Mouse (Mus musculus): ENCODE measurements around the gene Hmga1b. TPM values are rescaled to one million over a fixed set of nuclear protein-coding genes. Genes with fewer than 3 reads are reported as not detected.
A peak's percentile ranks its signal among the peaks of the same experiment; 100 is the strongest.
"Not testable (repeated sequence)": the region's sequence is repeated elsewhere in the genome, so short reads cannot be mapped to it uniquely, and the experiment has no call there.

Hmga1b gene
- polyA plus RNA-seq, 1 experiment from 2014 or later = 5.4 TPM

DNA sequence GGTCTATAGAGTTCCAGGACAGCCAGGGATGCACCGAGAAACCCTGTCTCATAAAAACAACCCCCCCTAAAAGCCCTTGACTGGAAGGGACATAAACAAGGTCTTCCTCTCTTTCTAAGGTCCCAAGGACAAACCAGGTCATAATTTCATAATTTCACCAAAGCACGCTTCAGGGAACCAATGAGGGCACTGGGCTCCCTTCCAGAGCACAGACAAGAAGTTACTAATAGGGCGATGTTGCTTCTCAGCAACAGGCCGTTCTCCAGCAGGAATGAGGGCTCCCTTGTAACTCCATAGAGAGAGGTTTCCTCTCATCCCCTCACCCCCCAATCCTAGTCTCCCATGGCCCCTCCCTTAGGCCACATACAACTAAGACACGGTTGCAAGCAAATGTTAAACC is 21.6 kb upstream of the Hmga1b start:
- Histone ChIP-seq H3K4me2 (replicated peaks) (no peak overlapping the region), H3K27ac (replicated peaks) (no peak overlapping the region), H3K9ac (replicated peaks) (no peak overlapping the region), H3K4me1 (no peaks in the 10 kb centered on the region), H3K36me3 (no peaks in the 10 kb centered on the region), H3K4me3 (no peak overlapping the region), H3K9me3 (no peaks in the 10 kb centered on the region), H3K27me3 (peaks cover 8% of the 10 kb centered on the region)
- 92% methylated on average over 5 of the region's 5 CpGs for WGBS
- no peak for ATAC-seq (ENCODE audit: low FRiP score, low read depth)

DNA sequence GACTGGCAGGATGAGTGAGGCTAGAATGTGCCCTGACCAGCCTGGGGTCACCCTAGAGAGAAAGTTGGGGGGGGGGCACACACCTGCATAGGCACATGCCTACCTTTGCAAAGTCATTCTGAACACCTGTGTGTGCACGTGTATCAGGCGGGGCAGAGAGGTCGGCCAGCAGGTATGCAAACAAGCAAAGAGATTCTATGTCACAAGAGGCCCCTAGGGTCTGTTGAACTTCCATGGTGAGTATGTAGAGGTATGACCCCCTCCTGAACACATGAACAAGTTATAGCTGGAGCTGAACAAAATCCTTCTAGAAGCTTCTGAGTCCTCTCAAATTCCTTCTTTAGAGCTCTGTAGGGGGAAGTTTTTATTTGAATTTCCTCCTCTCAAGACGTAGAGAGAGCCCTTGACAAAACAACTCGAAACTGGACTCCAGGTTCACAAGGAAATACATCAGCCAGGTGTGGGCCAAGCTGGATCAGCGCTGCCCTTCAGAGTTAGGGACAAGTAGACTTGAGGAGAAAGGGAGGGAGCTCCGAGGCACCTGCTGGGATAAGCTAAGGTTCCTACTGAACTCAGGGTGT is 18.4 kb upstream of the Hmga1b start:
- no peak overlapping the region for H3K27ac ChIP-seq (replicated peaks)
- 79% methylated on average over 7 of the region's 7 CpGs for WGBS
- ATAC-seq (ENCODE audit: low FRiP score, low read depth) = no peak
- H3K27me3 ChIP-seq = peaks cover 8% of the 10 kb centered on the region
- H3K4me3 ChIP-seq = no peak overlapping the region
- no peaks in the 10 kb centered on the region for H3K4me1 ChIP-seq
- no peaks in the 10 kb centered on the region for H3K9me3 ChIP-seq
- no peaks in the 10 kb centered on the region for H3K36me3 ChIP-seq
- no peak overlapping the region for H3K4me2 ChIP-seq (replicated peaks)
- no peak overlapping the region for H3K9ac ChIP-seq (replicated peaks)

- Histone ChIP-seq H3K9me3 (no peaks in the 10 kb centered on the region), H3K4me1 (no peaks in the 10 kb centered on the region), H3K36me3 (no peaks in the 10 kb centered on the region), H3K4me3 (no peak overlapping the region), H3K9ac (replicated peaks) (no peak overlapping the region), H3K27me3 (no peaks in the 10 kb centered on the region; the same call in 1 of the 2 replicates), H3K4me2 (replicated peaks) (no peak overlapping the region), H3K27ac (replicated peaks) (no peak overlapping the region)
- WGBS = 87% methylated on average over 4 of the region's 4 CpGs
- no peak for ATAC-seq (ENCODE audit: low FRiP score, low read depth)
Measured at GRCm38 (mm10) chr11:120747974-120748373, 14.6 kb upstream of the Hmga1b start.

DNA sequence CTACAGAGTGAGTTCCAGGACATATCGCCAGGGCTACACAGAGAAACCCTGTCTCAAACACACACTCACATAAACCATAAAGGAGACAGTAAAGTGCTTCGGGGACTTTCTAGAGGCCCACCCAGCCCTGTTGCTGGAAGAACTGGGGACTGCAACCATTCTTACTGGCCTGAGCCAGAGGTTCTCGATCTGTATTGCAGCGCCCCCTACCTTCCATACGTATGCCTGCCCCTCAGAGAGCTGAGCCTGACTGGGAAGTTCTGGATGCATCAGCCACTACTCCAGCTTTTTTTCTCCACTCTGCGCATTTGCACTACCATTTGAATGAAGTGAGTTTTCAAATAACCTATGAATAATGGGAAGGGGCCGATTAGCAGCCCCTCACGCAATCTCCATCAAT is 13.2 kb upstream of the Hmga1b start:
- 63% methylated on average over 8 of the region's 8 CpGs for WGBS
- Histone ChIP-seq H3K4me1 (no peaks in the 10 kb centered on the region), H3K27me3 (no peaks in the 10 kb centered on the region; the same call in 1 of the 2 replicates), H3K4me2 (replicated peaks) (no peak overlapping the region), H3K27ac (replicated peaks) (no peak overlapping the region), H3K9me3 (no peaks in the 10 kb centered on the region), H3K4me3 (no peak overlapping the region), H3K9ac (replicated peaks) (no peak overlapping the region), H3K36me3 (no peaks in the 10 kb centered on the region)
- no peak for ATAC-seq (ENCODE audit: low FRiP score, low read depth)

DNA sequence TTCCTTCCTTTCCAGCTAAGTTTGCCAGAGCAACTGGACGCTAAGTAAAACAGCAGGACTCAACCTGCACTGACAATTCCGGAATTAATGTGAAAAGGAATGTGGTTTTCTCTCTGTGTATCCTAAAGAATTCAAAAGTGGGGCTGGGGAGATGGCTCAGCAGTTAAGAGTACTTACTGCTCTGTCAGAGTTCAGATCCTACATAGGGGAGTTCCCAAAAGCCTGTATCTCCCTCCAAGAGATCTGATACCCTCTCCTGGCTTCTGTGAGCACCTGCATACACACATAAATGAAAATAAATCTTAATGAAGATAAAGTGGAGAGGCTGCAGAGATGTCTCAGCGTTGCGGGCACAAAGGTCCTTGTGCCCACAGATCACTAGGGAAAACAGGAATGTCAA is 11.0 kb upstream of the Hmga1b start:
- Histone ChIP-seq H3K27me3 (no peaks in the 10 kb centered on the region), H3K27ac (replicated peaks) (no peak overlapping the region), H3K4me2 (replicated peaks) (no peak overlapping the region), H3K36me3 (no peaks in the 10 kb centered on the region), H3K9me3 (no peaks in the 10 kb centered on the region), H3K4me1 (no peaks in the 10 kb centered on the region), H3K9ac (replicated peaks) (no peak overlapping the region), H3K4me3 (no peak overlapping the region)
- no peak for ATAC-seq (ENCODE audit: low FRiP score, low read depth)
- WGBS = 76% methylated on average over 4 of the region's 4 CpGs

DNA sequence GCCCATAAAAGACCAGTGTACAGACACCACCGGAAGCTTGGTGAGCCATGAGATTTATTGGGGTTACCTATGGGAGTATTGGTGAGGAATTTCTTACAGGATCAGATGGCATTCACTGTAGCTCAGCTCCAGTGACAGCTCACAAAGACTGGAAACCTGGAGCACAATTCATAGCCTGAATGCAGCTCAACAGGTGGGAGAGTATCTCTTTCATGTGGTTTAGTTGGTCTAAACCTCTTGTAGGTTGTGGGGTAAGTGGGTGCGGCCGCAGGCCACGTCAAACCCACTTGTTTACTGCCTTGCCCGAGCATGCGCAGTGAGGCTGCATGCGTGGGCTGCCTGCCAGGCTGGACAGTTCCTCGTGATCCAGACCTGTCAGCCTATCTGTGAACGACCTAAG is 2.4 kb upstream of the Hmga1b start:
- no peaks in the 10 kb centered on the region for H3K4me1 ChIP-seq
- no peak overlapping the region for H3K4me2 ChIP-seq (replicated peaks)
- H3K27ac ChIP-seq (replicated peaks) = no peak overlapping the region
- H3K9me3 ChIP-seq = peaks cover 15% of the 10 kb centered on the region
- H3K27me3 ChIP-seq = peaks cover 20% of the 10 kb centered on the region
- no peak overlapping the region for H3K4me3 ChIP-seq
- no peaks in the 10 kb centered on the region for H3K36me3 ChIP-seq
- 92% methylated on average over 9 of the region's 9 CpGs for whole genome bisulfite sequencing
- H3K9ac ChIP-seq (replicated peaks) = no peak overlapping the region
- ATAC-seq (ENCODE audit: low FRiP score, low read depth) = no peak

DNA sequence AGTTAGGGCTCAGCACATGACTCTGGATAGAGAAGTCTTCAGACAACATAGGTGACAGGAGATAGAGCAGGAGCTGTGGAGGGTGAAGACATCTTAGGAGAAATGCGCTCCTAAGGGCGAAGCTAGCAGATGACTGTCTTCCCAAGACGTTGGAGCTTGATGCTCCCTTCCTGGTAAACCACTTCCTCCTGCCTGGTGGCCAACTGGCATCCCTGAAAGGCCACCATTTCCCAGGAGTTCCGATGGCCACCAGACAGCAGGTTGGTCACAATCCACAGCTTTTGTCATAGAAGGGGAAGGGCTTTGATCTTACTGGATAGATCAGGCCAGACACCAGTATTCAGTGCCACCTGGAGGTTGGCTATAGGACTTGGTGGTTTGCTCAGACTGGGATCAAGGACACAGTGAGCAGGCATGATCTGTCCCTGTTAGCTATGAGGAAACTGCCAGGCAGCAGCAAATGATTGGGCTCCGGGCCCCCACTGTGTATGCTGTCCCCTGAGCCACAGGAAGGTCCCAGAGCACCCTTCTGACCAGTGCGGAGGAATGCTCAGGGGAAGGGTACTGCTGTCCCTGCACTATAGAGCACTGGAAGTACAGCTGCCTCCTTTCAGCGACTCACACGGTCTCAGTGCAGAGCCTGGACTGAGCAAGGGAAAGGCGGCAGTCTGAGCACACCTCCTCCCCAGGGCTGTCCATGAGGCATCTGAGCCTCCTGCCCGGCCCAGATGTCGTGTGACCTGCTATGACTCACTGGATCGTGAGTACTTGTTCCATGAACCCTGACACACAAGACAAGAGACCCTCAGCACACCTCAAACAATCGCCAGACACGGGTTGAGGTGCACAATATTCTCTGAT is 553 bp upstream of the Hmga1b start:
- Histone ChIP-seq H3K4me1 (no peaks in the 10 kb centered on the region), H3K27me3 (peaks cover 20% of the 10 kb centered on the region), H3K4me3 (no peak overlapping the region), H3K27ac (replicated peaks) (no peak overlapping the region), H3K4me2 (replicated peaks) (no peak overlapping the region), H3K9ac (replicated peaks) (no peak overlapping the region), H3K9me3 (peaks cover 15% of the 10 kb centered on the region), H3K36me3 (no peaks in the 10 kb centered on the region)
- no peak for ATAC-seq (ENCODE audit: low FRiP score, low read depth)
- WGBS = 73% methylated on average over 14 of the region's 14 CpGs

- peak overlapping the region; percentile 26; the same call in 1 of the 2 replicates for H3K4me2 ChIP-seq (replicated peaks)
- not testable (repeated sequence) for ATAC-seq (ENCODE audit: low FRiP score, low read depth); H3K36me3 ChIP-seq; H3K9me3 ChIP-seq; H3K9ac ChIP-seq (replicated peaks); H3K4me3 ChIP-seq; H3K4me1 ChIP-seq; H3K27ac ChIP-seq (replicated peaks)
- peaks cover 20% of the 10 kb centered on the region for H3K27me3 ChIP-seq
- WGBS = 8% methylated on average over 4 of the region's 23 CpGs
Measured at GRCm38 (mm10) chr11:120763121-120763999, 766 bp downstream of the Hmga1b start.

- H3K4me1 ChIP-seq; H3K4me2 ChIP-seq (replicated peaks); H3K9me3 ChIP-seq; H3K4me3 ChIP-seq; H3K36me3 ChIP-seq; H3K9ac ChIP-seq (replicated peaks); ATAC-seq (ENCODE audit: low FRiP score, low read depth); H3K27ac ChIP-seq (replicated peaks): not testable (repeated sequence)
- WGBS = 82% methylated on average over 5 of the region's 7 CpGs
- peaks cover 15% of the 10 kb centered on the region for H3K27me3 ChIP-seq
Measured at GRCm38 (mm10) chr11:120767023-120767422, 4.4 kb downstream of the Hmga1b start.

DNA sequence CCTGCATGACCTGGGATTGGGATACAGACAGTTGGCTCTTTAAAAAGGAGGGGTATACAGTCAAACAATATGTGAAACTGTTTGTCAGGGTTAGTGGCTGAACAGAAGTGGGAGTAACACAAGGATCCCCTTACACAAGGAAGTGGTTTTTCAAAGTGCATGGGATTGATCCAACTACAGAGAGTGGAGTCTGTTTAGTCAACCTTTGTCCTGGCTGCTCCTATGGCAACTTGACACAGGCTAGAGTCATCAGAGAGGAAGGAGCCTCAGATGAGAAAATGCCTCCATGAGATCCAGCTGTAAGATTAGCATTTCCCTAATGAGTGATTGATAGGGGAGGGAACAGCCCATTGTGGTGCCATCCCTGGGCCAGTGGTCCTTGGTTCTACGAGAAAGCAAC is 5.6 kb downstream of the Hmga1b start:
- no peak overlapping the region for H3K4me3 ChIP-seq
- peaks cover 5% of the 10 kb centered on the region for H3K27me3 ChIP-seq
- H3K4me2 ChIP-seq (replicated peaks) = no peak overlapping the region
- no peak overlapping the region for H3K27ac ChIP-seq (replicated peaks)
- no peak overlapping the region for H3K9ac ChIP-seq (replicated peaks)
- no peaks in the 10 kb centered on the region for H3K36me3 ChIP-seq
- WGBS = 63% methylated on average over 1 of the region's 1 CpGs
- H3K9me3 ChIP-seq = no peaks in the 10 kb centered on the region
- H3K4me1 ChIP-seq = no peaks in the 10 kb centered on the region
- ATAC-seq (ENCODE audit: low FRiP score, low read depth) = no peak

DNA sequence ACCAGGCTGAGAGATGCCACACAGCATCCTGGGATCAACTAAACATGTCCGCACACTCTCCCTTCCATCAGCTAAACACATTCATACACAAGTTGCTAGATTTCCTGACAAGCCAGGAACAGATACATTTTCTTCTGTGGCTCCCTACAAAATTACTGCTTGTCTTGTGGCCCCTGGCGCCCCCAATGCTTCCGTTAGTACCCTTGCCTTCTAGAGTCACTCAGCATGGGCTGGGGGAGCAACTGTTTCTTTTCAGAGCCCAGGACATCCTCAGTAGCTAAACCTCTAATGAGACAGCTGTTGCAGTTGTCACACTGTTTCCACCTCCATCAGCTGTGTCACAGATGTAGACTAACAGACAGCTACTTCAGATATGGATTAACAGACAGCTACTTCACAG is 10.2 kb downstream of the Hmga1b start:
- peaks cover 2% of the 10 kb centered on the region; the same call in 1 of the 2 replicates for H3K4me1 ChIP-seq
- WGBS = 82% methylated on average over 3 of the region's 3 CpGs
- H3K36me3 ChIP-seq = no peaks in the 10 kb centered on the region
- H3K9me3 ChIP-seq = no peaks in the 10 kb centered on the region
- H3K9ac ChIP-seq (replicated peaks) = no peak overlapping the region
- H3K27ac ChIP-seq (replicated peaks) = no peak overlapping the region
- H3K4me2 ChIP-seq (replicated peaks) = no peak overlapping the region
- H3K27me3 ChIP-seq = 0 out of 2 replicates have a peak, but pooled peaks cover 4% of the 10 kb centered on the region
- ATAC-seq (ENCODE audit: low FRiP score, low read depth) = no peak
- H3K4me3 ChIP-seq = no peak overlapping the region
